Mouse (Mus musculus): ENCODE data around the gene Zyg11a. TPM values are rescaled to one million over a fixed set of nuclear protein-coding genes. Genes with fewer than 3 reads are reported as not detected.
"Not testable (repeated sequence)": the region's sequence is repeated elsewhere in the genome, so short reads cannot be mapped to it uniquely, and the experiment has no call there.

Gene Zyg11a
- total RNA-seq, 2 experiments from 2014 or later, result not detected

GRCm38 (mm10) chr4:108155141-108155540, 62.7 kb downstream of the Zyg11a start:
- not testable (repeated sequence) for ATAC-seq (replicated peaks; ENCODE audit: low FRiP score, low TSS enrichment, poor library complexity, severe bottlenecking)

GRCm38 (mm10) chr4:108145554-108145953, 72.3 kb downstream of the Zyg11a start:
- ATAC-seq (replicated peaks; ENCODE audit: low FRiP score, low TSS enrichment, poor library complexity, severe bottlenecking), result not testable (repeated sequence)

- ATAC-seq (replicated peaks; ENCODE audit: low FRiP score, low TSS enrichment, poor library complexity, severe bottlenecking), result no peak
These were observed 73.0 kb downstream of the Zyg11a start, which contains the start of gene Scp2 for GRCm38 (mm10) chr4:108144880-108145279. Gene Scp2, minus strand, starts transcription at chr4:108144998.

- no peak for ATAC-seq (replicated peaks; ENCODE audit: low FRiP score, low TSS enrichment, poor library complexity, severe bottlenecking)
These were observed 74.1 kb downstream of the Zyg11a start for GRCm38 (mm10) chr4:108143778-108144177.

- not testable (repeated sequence) for ATAC-seq (replicated peaks; ENCODE audit: low FRiP score, low TSS enrichment, poor library complexity, severe bottlenecking)
These were observed 74.7 kb downstream of the Zyg11a start for GRCm38 (mm10) chr4:108143178-108143577.

GRCm38 (mm10) chr4:108136938-108137337, 80.9 kb downstream of the Zyg11a start:
- no peak for ATAC-seq (replicated peaks; ENCODE audit: low FRiP score, low TSS enrichment, poor library complexity, severe bottlenecking)

Other genes with a start within 250 kb of the Zyg11a start
- not detected in 2 replicates for gene Slc1a7, start 249.7 kb downstream of the Zyg11a start, total RNA-seq (2014; fragmentation: Nextera tagmentation)
- gene Slc1a7, start 249.7 kb downstream of the Zyg11a start, total RNA-seq (2017), result not detected in 2 replicates
- 1.4 TPM in 1 of 2 replicates, not detected in the other for gene Podn, start 121.6 kb downstream of the Zyg11a start, total RNA-seq (2014; fragmentation: Nextera tagmentation)
- gene Podn, start 121.6 kb downstream of the Zyg11a start, total RNA-seq (2017), result 1.2 TPM in 1 of 2 replicates, not detected in the other
- 111 and 129 TPM in 2 replicates for gene Scp2, start 73.0 kb downstream of the Zyg11a start, total RNA-seq (2014; fragmentation: Nextera tagmentation)
- 197 and 203 TPM in 2 replicates for gene Scp2, start 73.0 kb downstream of the Zyg11a start, total RNA-seq (2017)
- 0.39 TPM in 1 of 2 replicates, not detected in the other for gene Echdc2, start 52.6 kb downstream of the Zyg11a start, total RNA-seq (2014; fragmentation: Nextera tagmentation)
- gene Echdc2, start 52.6 kb downstream of the Zyg11a start, total RNA-seq (2017), result not detected in 2 replicates
- gene Zyg11b, start 83.0 kb upstream of the Zyg11a start, total RNA-seq (2014; fragmentation: Nextera tagmentation), result 8.8 and 11.3 TPM in 2 replicates
- gene Zyg11b, start 83.0 kb upstream of the Zyg11a start, total RNA-seq (2017), result 12.5 and 17.6 TPM in 2 replicates
- 12.8 and 27.1 TPM in 2 replicates for gene Coa7, start 110.1 kb upstream of the Zyg11a start, total RNA-seq (2014; fragmentation: Nextera tagmentation)
- 5.9 and 16.1 TPM in 2 replicates for gene Coa7, start 110.1 kb upstream of the Zyg11a start, total RNA-seq (2017)
- gene Shisal2a, start 165.3 kb upstream of the Zyg11a start, total RNA-seq (2014; fragmentation: Nextera tagmentation), result not detected in 2 replicates
- gene Shisal2a, start 165.3 kb upstream of the Zyg11a start, total RNA-seq (2017), result not detected in 2 replicates
- not detected in 2 replicates for gene Gpx7, start 188.9 kb upstream of the Zyg11a start, total RNA-seq (2014; fragmentation: Nextera tagmentation)
- 0.61 and 0.94 TPM in 2 replicates for gene Gpx7, start 188.9 kb upstream of the Zyg11a start, total RNA-seq (2017)
- 53.7 and 67.8 TPM in 2 replicates for gene Tut4, start 241.4 kb upstream of the Zyg11a start, total RNA-seq (2014; fragmentation: Nextera tagmentation)
- gene Tut4, start 241.4 kb upstream of the Zyg11a start, total RNA-seq (2017), result 32.6 and 37.7 TPM in 2 replicates